Mouse (Mus musculus): ENCODE measurements around the gene Agap1.

Agap1 gene

GRCm38 (mm10) chr1:89457126-89458031 is 2.8 kb downstream of the Agap1 start:
- DNase-seq (ENCODE audit: low read depth), result peak; percentile 46

- DNase-seq (ENCODE audit: low read depth), result no peak
Measured at GRCm38 (mm10) chr1:89461881-89462280, 7.3 kb downstream of the Agap1 start.

GRCm38 (mm10) chr1:89463138-89463537 is 8.5 kb downstream of the Agap1 start:
- DNase-seq (ENCODE audit: low read depth), result no peak

- DNase-seq (ENCODE audit: low read depth), result no peak
Measured at GRCm38 (mm10) chr1:89465417-89466002, 10.9 kb downstream of the Agap1 start.

GRCm38 (mm10) chr1:89467321-89468069 is 12.9 kb downstream of the Agap1 start:
- no peak for DNase-seq (ENCODE audit: low read depth)

- DNase-seq (ENCODE audit: low read depth), result no peak
Measured at GRCm38 (mm10) chr1:89468141-89468540, 13.5 kb downstream of the Agap1 start.

GRCm38 (mm10) chr1:89471430-89471829 is 16.8 kb downstream of the Agap1 start:
- DNase-seq (ENCODE audit: low read depth), result no peak

GRCm38 (mm10) chr1:89471891-89472290 is 17.3 kb downstream of the Agap1 start:
- DNase-seq (ENCODE audit: low read depth), result no peak

GRCm38 (mm10) chr1:89473946-89474345 is 19.3 kb downstream of the Agap1 start:
- DNase-seq (ENCODE audit: low read depth), result no peak

GRCm38 (mm10) chr1:89474853-89475252 is 20.2 kb downstream of the Agap1 start:
- DNase-seq (ENCODE audit: low read depth), result no peak

GRCm38 (mm10) chr1:89477033-89477432 is 22.4 kb downstream of the Agap1 start:
- no peak for DNase-seq (ENCODE audit: low read depth)

- no peak for DNase-seq (ENCODE audit: low read depth)
Measured at GRCm38 (mm10) chr1:89478571-89479460, 24.2 kb downstream of the Agap1 start.

- no peak for DNase-seq (ENCODE audit: low read depth)
Measured at GRCm38 (mm10) chr1:89481154-89481553, 26.5 kb downstream of the Agap1 start.

GRCm38 (mm10) chr1:89482812-89483211 is 28.2 kb downstream of the Agap1 start:
- no peak for DNase-seq (ENCODE audit: low read depth)

GRCm38 (mm10) chr1:89486891-89487290 is 32.3 kb downstream of the Agap1 start:
- no peak for DNase-seq (ENCODE audit: low read depth)

GRCm38 (mm10) chr1:89489111-89489971 is 34.7 kb downstream of the Agap1 start:
- no peak for DNase-seq (ENCODE audit: low read depth)

- no peak for DNase-seq (ENCODE audit: low read depth)
Measured at GRCm38 (mm10) chr1:89493177-89493576, 38.6 kb downstream of the Agap1 start.

GRCm38 (mm10) chr1:89494816-89495215 is 40.2 kb downstream of the Agap1 start:
- DNase-seq (ENCODE audit: low read depth), result no peak

GRCm38 (mm10) chr1:89496204-89496603 is 41.6 kb downstream of the Agap1 start:
- DNase-seq (ENCODE audit: low read depth), result no peak

- no peak for DNase-seq (ENCODE audit: low read depth)
Measured at GRCm38 (mm10) chr1:89500925-89501324, 46.3 kb downstream of the Agap1 start.

GRCm38 (mm10) chr1:89501346-89501745 is 46.7 kb downstream of the Agap1 start:
- no peak for DNase-seq (ENCODE audit: low read depth)

Measured in fibroblast of lung, adult 2 months (primary cell).